Mouse (Mus musculus) stomach, embryonic 14.5 days (tissue): Measurements from ENCODE around the gene Nanog. TPM values are rescaled to one million over a fixed set of nuclear protein-coding genes. Genes with fewer than 3 reads are reported as not detected.

ENCODE experiments used
- ATAC-seq: fragments of 200-750 bp; cut with Nextera tagmentation; 2 replicates; pipeline ENCODE4 v1.8.0; 2017; ENCODE audit warnings: low read depth, moderate TSS enrichment; ENCODE audit not compliant: insufficient number of reproducible peaks, insufficient read depth, low FRiP score
- H3K27ac ChIP-seq: fragments of 300-500 bp; sonication (generic); 2 replicates; pipeline ENCODE4 v1.5.1; 2014; ENCODE audit warnings: mild to moderate bottlenecking, low read length, moderate library complexity, mixed read lengths
- H3K27me3 ChIP-seq: fragments of 300-500 bp; sonication (generic); 2 replicates; pipeline ENCODE4 v1.6.1; 2014; ENCODE audit warnings: low read length, control low read depth, mixed read lengths; ENCODE audit not compliant: control insufficient read depth, insufficient read depth
- H3K36me3 ChIP-seq: fragments of 300-500 bp; sonication (generic); 2 replicates; pipeline ENCODE4 v1.6.1; 2014; ENCODE audit warnings: mild to moderate bottlenecking, control low read depth, low read length, moderate library complexity, mixed read lengths; ENCODE audit not compliant: control insufficient read depth, insufficient read depth
- H3K4me1 ChIP-seq: fragments of 300-500 bp; sonication (generic); 2 replicates; pipeline ENCODE4 v1.6.1; 2014; ENCODE audit warnings: low read length, control low read depth, mixed read lengths; ENCODE audit not compliant: control insufficient read depth, insufficient read depth
- H3K4me2 ChIP-seq: fragments of 300-500 bp; sonication (generic); replicated peaks from 2 replicates; pipeline ENCODE4 v1.6.1; 2014; ENCODE audit warnings: low read depth, low read length, control low read depth
- H3K4me3 ChIP-seq: fragments of 300-500 bp; sonication (generic); 2 replicates; pipeline ENCODE4 v1.5.1; 2014; ENCODE audit warnings: low read depth, low read length, control low read depth
- H3K9ac ChIP-seq: fragments of 300-500 bp; sonication (generic); replicated peaks from 2 replicates; pipeline ENCODE4 v1.6.1; 2014; ENCODE audit warnings: low read depth, mild to moderate bottlenecking, control low read depth, low read length, moderate library complexity, mixed read lengths
- H3K9me3 ChIP-seq: fragments of 300-500 bp; sonication (generic); 2 replicates; pipeline ENCODE4 v1.6.1; 2016; ENCODE audit warnings: low read depth, low read length, control low read depth; ENCODE audit not compliant: control insufficient read depth
- WGBS: fragments of 180-500 bp; shearing (Covaris S2); extraction: QIAGEN DNeasy Blood & Tissue Kit; methylation state at CpG from one replicate; pipeline ENCODE4 v1.1.7; 2014; 5-methylcytosine and 5-hydroxymethylcytosine counted together
- polyA plus RNA-seq: library from polyadenylated mRNA; unstranded; fragments of >200 nt; fragmentation: Nextera tagmentation; extraction: Ambion mirVana; gene quantifications from 2 replicates; pipeline ENCODE4 v1.2.1, GENCODE M21; 2014

The Nanog gene
- polyA plus RNA-seq, 1 experiment from 2014 or later = 0.32 TPM

GRCm38 (mm10) chr6:122668823-122669222, 38.5 kb upstream of the Nanog start:
- no peaks in the 10 kb centered on the region for H3K36me3 ChIP-seq
- H3K9ac ChIP-seq = no peak overlapping the region
- no peak for ATAC-seq
- no peaks in the 10 kb centered on the region for H3K9me3 ChIP-seq
- H3K4me3 ChIP-seq = no peak overlapping the region
- no peak overlapping the region for H3K27ac ChIP-seq
- no peaks in the 10 kb centered on the region for H3K27me3 ChIP-seq
- H3K4me2 ChIP-seq = no peak overlapping the region
- H3K4me1 ChIP-seq = no peaks in the 10 kb centered on the region; the same call in 1 of the 2 replicates
- WGBS = 76% methylated on average over 5 of the region's 5 CpGs

GRCm38 (mm10) chr6:122669406-122670200, 37.7 kb upstream of the Nanog start:
- Histone ChIP-seq H3K36me3 (no peaks in the 10 kb centered on the region), H3K9me3 (no peaks in the 10 kb centered on the region), H3K9ac (no peak overlapping the region), H3K4me2 (peak overlapping the region; percentile 49), H3K4me3 (peak overlapping the region; percentile 31), H3K4me1 (no peaks in the 10 kb centered on the region; the same call in 1 of the 2 replicates), H3K27me3 (no peaks in the 10 kb centered on the region), H3K27ac (no peak overlapping the region)
- WGBS = 5% methylated on average over 19 of the region's 19 CpGs
- peak; percentile 78; the same call in 1 of the 2 replicates for ATAC-seq

- no peak overlapping the region for H3K27ac ChIP-seq
- peak overlapping the region; percentile 49 for H3K4me2 ChIP-seq
- 0 out of 2 replicates have a peak overlapping the region, but pooled peaks have one; percentile 31 for H3K4me3 ChIP-seq
- ATAC-seq = no peak
- H3K36me3 ChIP-seq = no peaks in the 10 kb centered on the region
- no peaks in the 10 kb centered on the region for H3K27me3 ChIP-seq
- 30% methylated on average over 10 of the region's 10 CpGs for WGBS
- no peaks in the 10 kb centered on the region; the same call in 1 of the 2 replicates for H3K4me1 ChIP-seq
- H3K9ac ChIP-seq = no peak overlapping the region
- no peaks in the 10 kb centered on the region for H3K9me3 ChIP-seq
These were observed 37.1 kb upstream of the Nanog start for GRCm38 (mm10) chr6:122670201-122670551.

- ATAC-seq = no peak
- 88% methylated on average over 4 of the region's 4 CpGs for WGBS
- H3K4me2 ChIP-seq = no peak overlapping the region
- H3K9me3 ChIP-seq = no peaks in the 10 kb centered on the region
- no peak overlapping the region for H3K9ac ChIP-seq
- H3K27ac ChIP-seq = no peak overlapping the region
- H3K4me1 ChIP-seq = no peaks in the 10 kb centered on the region; the same call in 1 of the 2 replicates
- H3K27me3 ChIP-seq = no peaks in the 10 kb centered on the region
- no peaks in the 10 kb centered on the region for H3K36me3 ChIP-seq
- H3K4me3 ChIP-seq = no peak overlapping the region
These were observed 36.4 kb upstream of the Nanog start for GRCm38 (mm10) chr6:122670841-122671240.

- Histone ChIP-seq H3K27ac (no peak overlapping the region), H3K9me3 (no peaks in the 10 kb centered on the region), H3K9ac (no peak overlapping the region), H3K4me2 (no peak overlapping the region), H3K36me3 (no peaks in the 10 kb centered on the region), H3K4me1 (no peaks in the 10 kb centered on the region), H3K27me3 (no peaks in the 10 kb centered on the region), H3K4me3 (no peak overlapping the region)
- WGBS = 39% methylated on average over 8 of the region's 8 CpGs
- ATAC-seq = peak; percentile 65; the same call in 1 of the 2 replicates
These were observed 34.5 kb upstream of the Nanog start for GRCm38 (mm10) chr6:122672746-122673145.

- no peak overlapping the region for H3K9ac ChIP-seq
- no peak for ATAC-seq
These were observed 24.6 kb upstream of the Nanog start for GRCm38 (mm10) chr6:122682646-122683045.

GRCm38 (mm10) chr6:122686709-122687108, 20.6 kb upstream of the Nanog start:
- 86% methylated on average over 13 of the region's 13 CpGs for WGBS
- Histone ChIP-seq H3K4me1 (no peaks in the 10 kb centered on the region), H3K4me3 (no peak overlapping the region), H3K36me3 (no peaks in the 10 kb centered on the region), H3K9ac (no peak overlapping the region), H3K27me3 (no peaks in the 10 kb centered on the region), H3K27ac (no peak overlapping the region), H3K9me3 (no peaks in the 10 kb centered on the region), H3K4me2 (no peak overlapping the region)
- ATAC-seq = no peak

More at GRCm38 (mm10) chr6:122682646-122683045, 24.6 kb upstream of the Nanog start:
- Histone ChIP-seq H3K9me3 (no peaks in the 10 kb centered on the region), H3K4me3 (no peak overlapping the region), H3K36me3 (no peaks in the 10 kb centered on the region), H3K4me1 (no peaks in the 10 kb centered on the region), H3K4me2 (no peak overlapping the region), H3K27me3 (no peaks in the 10 kb centered on the region), H3K27ac (no peak overlapping the region)
- WGBS = 86% methylated on average over 3 of the region's 3 CpGs

GRCm38 (mm10) chr6:122689411-122690055, 17.8 kb upstream of the Nanog start:
- no peak overlapping the region for H3K4me3 ChIP-seq
- H3K9ac ChIP-seq = no peak overlapping the region
- no peaks in the 10 kb centered on the region for H3K27me3 ChIP-seq
- ATAC-seq = no peak
- WGBS = 78% methylated on average over 6 of the region's 6 CpGs
- H3K4me2 ChIP-seq = no peak overlapping the region
- H3K36me3 ChIP-seq = no peaks in the 10 kb centered on the region
- no peaks in the 10 kb centered on the region for H3K9me3 ChIP-seq
- no peaks in the 10 kb centered on the region for H3K4me1 ChIP-seq
- no peak overlapping the region for H3K27ac ChIP-seq
